Mouse (Mus musculus): ENCODE measurements around the gene Ankef1. TPM values are rescaled to one million over a fixed set of nuclear protein-coding genes. Genes with fewer than 3 reads are reported as not detected.

The Ankef1 gene
- polyA plus RNA-seq, 1 experiment: not detected

DNA sequence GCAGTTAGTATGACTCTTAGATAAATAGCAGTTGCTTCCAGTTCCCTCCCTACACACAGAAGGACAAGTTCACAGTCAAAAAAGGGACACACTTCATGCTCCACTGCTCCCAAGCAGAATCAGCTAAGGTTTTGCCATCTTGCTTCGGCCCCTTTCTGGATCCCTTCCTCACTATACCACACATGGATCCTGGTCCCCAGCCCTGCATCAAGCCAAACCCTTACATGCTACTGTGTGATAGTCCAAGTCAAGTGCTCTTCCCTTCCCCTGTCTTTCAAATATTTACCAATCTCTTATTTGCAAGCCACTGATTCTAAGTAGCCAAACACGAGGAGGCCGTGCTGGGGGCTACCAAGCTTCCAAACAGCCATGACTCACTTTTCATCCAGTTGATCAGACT lies 16.8 kb upstream of the Ankef1 start:
- H3K4me1 ChIP-seq (ENCODE audit: control insufficient read depth, insufficient read depth, low read length): no peaks in the 10 kb centered on the region
- no peaks in the 10 kb centered on the region for H3K27me3 ChIP-seq (ENCODE audit: control insufficient read depth, insufficient read depth, low read length, poor library complexity, severe bottlenecking)
- TF ChIP-seq EP300 (IDR thresholded peaks at IDR 0.05; ENCODE audit: insufficient read depth, low read depth, low read length) (no peak), CTCF (IDR thresholded peaks at IDR 0.05; ENCODE audit: low read depth, low read length) (no peak), POLR2A (IDR thresholded peaks at IDR 0.05; ENCODE audit: insufficient read depth, low read length) (no peak)
- no peaks in the 10 kb centered on the region for H3K9me3 ChIP-seq (replicated peaks; ENCODE audit: control insufficient read depth, insufficient read depth, low read length, poor library complexity, severe bottlenecking)
- H3K4me3 ChIP-seq (ENCODE audit: low read depth, low read length): no peak overlapping the region
- H3K36me3 ChIP-seq (ENCODE audit: control insufficient read depth, insufficient read depth, low read length, poor library complexity, severe bottlenecking): no peaks in the 10 kb centered on the region
- H3K9ac ChIP-seq (ENCODE audit: low read depth, poor library complexity, severe bottlenecking): no peak overlapping the region
- H3K27ac ChIP-seq (ENCODE audit: insufficient read depth, low read length): no peak overlapping the region

DNA sequence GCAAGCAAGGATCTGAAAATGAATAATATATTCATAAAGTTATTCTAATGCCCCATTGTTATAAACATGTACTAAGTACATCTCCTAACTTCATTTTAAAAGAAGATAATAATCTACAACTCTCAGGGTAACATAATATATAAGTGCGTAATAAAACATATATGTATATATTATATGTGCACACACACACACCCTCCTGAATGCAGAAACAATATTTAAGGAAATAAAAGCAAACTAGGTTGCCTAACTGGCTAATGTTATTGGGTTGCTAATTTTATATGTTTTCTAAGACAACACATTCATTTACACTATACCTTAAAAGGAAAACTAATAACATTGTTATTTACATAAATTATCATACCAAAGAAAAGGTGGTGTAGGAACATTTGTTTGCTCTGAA lies 16.3 kb upstream of the Ankef1 start:
- H3K27me3 ChIP-seq (ENCODE audit: control insufficient read depth, insufficient read depth, low read length, poor library complexity, severe bottlenecking): no peaks in the 10 kb centered on the region
- H3K9ac ChIP-seq (ENCODE audit: low read depth, poor library complexity, severe bottlenecking): no peak overlapping the region
- H3K36me3 ChIP-seq (ENCODE audit: control insufficient read depth, insufficient read depth, low read length, poor library complexity, severe bottlenecking): no peaks in the 10 kb centered on the region
- no peak overlapping the region for H3K4me3 ChIP-seq (ENCODE audit: low read depth, low read length)
- H3K27ac ChIP-seq (ENCODE audit: insufficient read depth, low read length): no peak overlapping the region
- no peaks in the 10 kb centered on the region for H3K9me3 ChIP-seq (replicated peaks; ENCODE audit: control insufficient read depth, insufficient read depth, low read length, poor library complexity, severe bottlenecking)
- TF ChIP-seq CTCF (IDR thresholded peaks at IDR 0.05; ENCODE audit: low read depth, low read length) (no peak), EP300 (IDR thresholded peaks at IDR 0.05; ENCODE audit: insufficient read depth, low read depth, low read length) (no peak)
- no peaks in the 10 kb centered on the region for H3K4me1 ChIP-seq (ENCODE audit: control insufficient read depth, insufficient read depth, low read length)

DNA sequence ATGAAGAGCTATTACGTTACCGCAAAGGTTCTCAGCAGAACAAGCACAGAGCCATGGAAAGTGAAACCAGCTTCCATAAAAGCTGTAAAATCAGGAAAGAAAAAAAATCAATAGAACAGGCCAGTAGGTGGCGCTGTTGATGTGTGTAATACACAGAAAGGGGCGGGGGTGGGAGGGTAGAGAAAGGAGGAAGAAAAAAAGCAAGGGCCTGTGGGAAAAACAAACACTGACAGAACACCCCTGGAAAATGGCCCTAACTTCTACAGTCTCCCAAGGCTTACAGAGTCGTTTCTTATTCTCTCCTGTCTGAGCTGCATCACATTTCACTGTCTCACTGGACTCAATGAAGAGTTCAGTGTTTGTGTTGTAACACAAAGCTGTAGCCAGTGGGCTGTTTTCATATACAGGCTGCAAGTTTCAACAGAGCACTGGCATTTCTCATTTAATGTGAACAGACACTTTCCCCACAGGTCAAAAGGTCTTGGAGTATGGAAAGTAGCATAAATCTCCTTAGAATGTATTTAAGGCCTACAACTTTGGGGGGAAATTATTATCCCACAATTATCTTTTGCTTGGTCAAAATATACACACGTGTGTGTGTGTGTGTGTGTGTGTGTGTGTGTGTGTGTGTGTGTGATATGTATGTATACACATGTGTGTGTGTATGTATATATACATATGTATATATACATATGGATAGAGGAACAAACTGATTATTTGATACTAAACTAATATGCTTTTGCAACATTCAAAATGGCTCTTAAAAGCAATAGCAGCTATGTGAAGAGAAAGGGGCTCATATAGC lies 15.7 kb upstream of the Ankef1 start:
- no peaks in the 10 kb centered on the region for H3K9me3 ChIP-seq (replicated peaks; ENCODE audit: control insufficient read depth, insufficient read depth, low read length, poor library complexity, severe bottlenecking)
- H3K36me3 ChIP-seq (ENCODE audit: control insufficient read depth, insufficient read depth, low read length, poor library complexity, severe bottlenecking): no peaks in the 10 kb centered on the region
- H3K9ac ChIP-seq (ENCODE audit: low read depth, poor library complexity, severe bottlenecking): no peak overlapping the region
- TF ChIP-seq EP300 (IDR thresholded peaks at IDR 0.05; ENCODE audit: insufficient read depth, low read depth, low read length) (no peak), CTCF (IDR thresholded peaks at IDR 0.05; ENCODE audit: low read depth, low read length) (no peak), POLR2A (IDR thresholded peaks at IDR 0.05; ENCODE audit: insufficient read depth, low read length) (no peak)
- no peak overlapping the region for H3K4me3 ChIP-seq (ENCODE audit: low read depth, low read length)
- no peaks in the 10 kb centered on the region for H3K27me3 ChIP-seq (ENCODE audit: control insufficient read depth, insufficient read depth, low read length, poor library complexity, severe bottlenecking)
- H3K4me1 ChIP-seq (ENCODE audit: control insufficient read depth, insufficient read depth, low read length): no peaks in the 10 kb centered on the region
- no peak overlapping the region for H3K27ac ChIP-seq (ENCODE audit: insufficient read depth, low read length)

DNA sequence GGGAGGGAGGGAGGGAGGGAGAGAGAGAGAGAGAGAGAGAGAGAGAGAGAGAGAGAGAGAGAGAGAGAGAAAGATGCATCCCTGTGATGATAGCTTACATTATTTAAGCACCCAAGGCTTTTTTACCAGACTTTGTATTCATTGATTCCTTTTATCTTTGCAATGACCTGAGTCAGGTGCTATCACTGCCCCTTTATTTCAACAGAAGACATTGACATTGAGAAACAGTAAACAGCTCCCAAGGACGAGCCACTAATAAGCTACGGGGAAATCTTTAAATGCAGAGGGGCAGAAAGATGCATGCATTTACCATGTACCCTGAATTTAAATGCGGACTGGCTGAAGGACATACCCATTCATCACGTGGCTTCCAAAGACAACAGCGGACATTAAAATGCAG lies 14.7 kb upstream of the Ankef1 start:
- Histone ChIP-seq H3K9me3 (replicated peaks; ENCODE audit: control insufficient read depth, insufficient read depth, low read length, poor library complexity, severe bottlenecking) (no peaks in the 10 kb centered on the region), H3K27ac (ENCODE audit: insufficient read depth, low read length) (no peak overlapping the region), H3K4me1 (ENCODE audit: control insufficient read depth, insufficient read depth, low read length) (no peaks in the 10 kb centered on the region), H3K9ac (ENCODE audit: low read depth, poor library complexity, severe bottlenecking) (no peak overlapping the region), H3K36me3 (ENCODE audit: control insufficient read depth, insufficient read depth, low read length, poor library complexity, severe bottlenecking) (no peaks in the 10 kb centered on the region), H3K27me3 (ENCODE audit: control insufficient read depth, insufficient read depth, low read length, poor library complexity, severe bottlenecking) (no peaks in the 10 kb centered on the region), H3K4me3 (ENCODE audit: low read depth, low read length) (no peak overlapping the region)
- no peak for TF ChIP-seq POLR2A (IDR thresholded peaks at IDR 0.05; ENCODE audit: insufficient read depth, low read length)
- no peak for TF ChIP-seq EP300 (IDR thresholded peaks at IDR 0.05; ENCODE audit: insufficient read depth, low read depth, low read length)
- TF ChIP-seq CTCF (IDR thresholded peaks at IDR 0.05; ENCODE audit: low read depth, low read length): no peak

DNA sequence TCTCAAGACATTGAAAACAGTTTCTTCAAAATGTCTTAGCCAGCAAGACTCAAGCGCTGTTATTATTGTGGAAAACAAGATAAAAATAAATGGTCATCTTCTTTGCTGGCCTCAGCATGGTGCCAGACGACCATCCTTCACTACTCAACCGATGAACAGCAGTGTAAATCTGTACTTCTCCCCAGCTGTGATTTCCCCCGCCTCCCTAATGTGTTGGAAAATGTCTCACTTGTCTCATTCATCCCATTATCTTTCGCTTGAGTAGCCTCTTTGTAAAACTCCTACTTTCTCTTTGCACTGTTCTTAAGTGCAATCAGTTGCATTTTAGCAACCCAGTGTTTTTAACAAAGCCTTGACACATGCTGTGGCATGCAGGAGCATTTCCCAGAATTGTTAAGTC lies 9.4 kb downstream of the Ankef1 start:
- H3K36me3 ChIP-seq (ENCODE audit: control insufficient read depth, insufficient read depth, low read length, poor library complexity, severe bottlenecking): no peaks in the 10 kb centered on the region
- H3K9me3 ChIP-seq (replicated peaks; ENCODE audit: control insufficient read depth, insufficient read depth, low read length, poor library complexity, severe bottlenecking): no peaks in the 10 kb centered on the region
- no peaks in the 10 kb centered on the region for H3K27me3 ChIP-seq (ENCODE audit: control insufficient read depth, insufficient read depth, low read length, poor library complexity, severe bottlenecking)
- H3K27ac ChIP-seq (ENCODE audit: insufficient read depth, low read length): no peak overlapping the region
- H3K4me3 ChIP-seq (ENCODE audit: low read depth, low read length): no peak overlapping the region
- no peaks in the 10 kb centered on the region for H3K4me1 ChIP-seq (ENCODE audit: control insufficient read depth, insufficient read depth, low read length)
- no peak overlapping the region for H3K9ac ChIP-seq (ENCODE audit: low read depth, poor library complexity, severe bottlenecking)
- no peak for TF ChIP-seq EP300 (IDR thresholded peaks at IDR 0.05; ENCODE audit: insufficient read depth, low read depth, low read length)
- TF ChIP-seq CTCF (IDR thresholded peaks at IDR 0.05; ENCODE audit: low read depth, low read length): no peak
- no peak for TF ChIP-seq POLR2A (IDR thresholded peaks at IDR 0.05; ENCODE audit: insufficient read depth, low read length)

DNA sequence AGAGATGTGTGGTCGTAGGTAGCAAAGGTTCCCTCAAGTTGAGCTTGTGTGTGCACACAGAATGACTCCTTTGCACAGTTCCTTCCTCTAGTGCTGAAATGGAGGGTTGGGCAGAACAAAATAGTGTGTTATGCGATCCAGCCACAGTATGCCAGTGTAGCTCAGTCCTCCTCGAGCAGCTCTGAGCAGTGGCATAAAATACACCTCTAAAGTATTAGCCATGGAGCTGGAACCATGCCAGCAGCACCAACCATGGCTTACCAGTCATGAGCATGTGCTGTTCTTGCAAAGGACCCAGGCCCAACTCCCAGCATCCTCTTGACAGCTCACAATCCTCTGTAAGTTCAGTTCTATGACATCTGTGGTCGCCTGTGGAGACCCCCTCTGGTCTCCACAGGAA lies 10.0 kb downstream of the Ankef1 start:
- no peaks in the 10 kb centered on the region for H3K9me3 ChIP-seq (replicated peaks; ENCODE audit: control insufficient read depth, insufficient read depth, low read length, poor library complexity, severe bottlenecking)

More for the DNA sequence above, 10.0 kb downstream of the Ankef1 start:
- Histone ChIP-seq H3K4me1 (ENCODE audit: control insufficient read depth, insufficient read depth, low read length) (no peaks in the 10 kb centered on the region), H3K9ac (ENCODE audit: low read depth, poor library complexity, severe bottlenecking) (no peak overlapping the region), H3K4me3 (ENCODE audit: low read depth, low read length) (no peak overlapping the region), H3K36me3 (ENCODE audit: control insufficient read depth, insufficient read depth, low read length, poor library complexity, severe bottlenecking) (no peaks in the 10 kb centered on the region), H3K27ac (ENCODE audit: insufficient read depth, low read length) (no peak overlapping the region), H3K27me3 (ENCODE audit: control insufficient read depth, insufficient read depth, low read length, poor library complexity, severe bottlenecking) (no peaks in the 10 kb centered on the region)
- TF ChIP-seq CTCF (IDR thresholded peaks at IDR 0.05; ENCODE audit: low read depth, low read length) (no peak), EP300 (IDR thresholded peaks at IDR 0.05; ENCODE audit: insufficient read depth, low read depth, low read length) (no peak), POLR2A (IDR thresholded peaks at IDR 0.05; ENCODE audit: insufficient read depth, low read length) (no peak)

All from ES-Bruce4 (cell line).